ENCODE assay signal across 23 mouse cellular contexts in genomic region chr2:28633136-28633535, GRCm38 (mm10). TPM values are rescaled to one million over a fixed set of nuclear protein-coding genes. Genes with fewer than 3 reads are reported as not detected.
A peak's percentile ranks its signal among the peaks of the same experiment; 100 is the strongest.
DNase-seq lines count a peak whose midpoint lies in the region; ATAC-seq and TF ChIP-seq lines count a peak whose summit lies in the region.
"Had no signal": no experiment of that assay in that cellular context is flagged by ENCODE, and none has a peak within 500 bp of the region (broad histone marks: within the 10 kb centered on the region; RNA-seq: fewer than 3 reads in every experiment).

No protein-coding gene starts in this region.

- no peak overlapping the region for H3K4me2 ChIP-seq in intestine, postnatal 0 days (replicated peaks; ENCODE audit: low read depth)
- H3K4me2 ChIP-seq in intestine, embryonic 15.5 days (replicated peaks): no peak overlapping the region
- H3K4me2 ChIP-seq in lung, postnatal 0 days (replicated peaks; ENCODE audit: low read depth, low read length): no peak overlapping the region
- no peak overlapping the region for H3K4me2 ChIP-seq in stomach, postnatal 0 days (replicated peaks; ENCODE audit: low read depth)
- H3K4me2 ChIP-seq in forebrain, embryonic 16.5 days (ENCODE audit: low read length): no peak overlapping the region
- H3K4me2 ChIP-seq: embryonic facial prominence, embryonic 12.5 days; forebrain, embryonic 13.5 days; heart, embryonic 15.5 days; neural tube, embryonic 13.5 days had no signal

- TF ChIP-seq EP300 in lung, postnatal 0 days (IDR thresholded peaks at IDR 0.05): no peak
- no peak for TF ChIP-seq EP300 in stomach, postnatal 0 days (optimal IDR thresholded peaks at IDR 0.05)

- peak; percentile 56 for TF ChIP-seq CTCF in intestine, postnatal 0 days (IDR thresholded peaks at IDR 0.05; ENCODE audit: low read depth)
- TF ChIP-seq CTCF in lung, postnatal 0 days (IDR thresholded peaks at IDR 0.05): peak; percentile 3; the same call in 1 of the 2 replicates
- TF ChIP-seq CTCF in Patski (IDR thresholded peaks at IDR 0.05): peak; percentile 28
- peak; percentile 36 for TF ChIP-seq CTCF in stomach, postnatal 0 days (IDR thresholded peaks at IDR 0.05; ENCODE audit: low read depth)

- H3K27ac ChIP-seq in intestine, postnatal 0 days (ENCODE audit: low read depth, low read length): peak overlapping the region; percentile 35; the same call in 1 of the 2 replicates
- H3K27ac ChIP-seq in intestine, embryonic 15.5 days: no peak overlapping the region
- H3K27ac ChIP-seq in lung, postnatal 0 days (ENCODE audit: low read length): no peak overlapping the region
- H3K27ac ChIP-seq in stomach, postnatal 0 days (replicated peaks): no peak overlapping the region
- H3K27ac ChIP-seq in forebrain, embryonic 16.5 days (ENCODE audit: low read length): no peak overlapping the region
- H3K27ac ChIP-seq: embryonic facial prominence, embryonic 12.5 days; forebrain, embryonic 13.5 days; heart, embryonic 15.5 days; neural tube, embryonic 13.5 days had no signal

- DNase-seq in lung, postnatal 0 days (ENCODE audit: low spot score): no peak
- no peak for DNase-seq in lung, postnatal 14 days
- no peak for DNase-seq in Patski (ENCODE audit: low read depth, low spot score)
- DNase-seq in stomach, postnatal 0 days (ENCODE audit: low spot score): no peak
- no peak for DNase-seq in left cerebral cortex, adult 18-20 months (ENCODE audit: low spot score in 2 of 2)
- DNase-seq: adrenal gland, postnatal 36 days; cerebellum, adult 8-10 months; gastrocnemius, postnatal 14 days; heart, adult 18-20 months; heart, postnatal 4 days; spleen, adult 18-20 months; thymus, postnatal 36 days had no signal

- POLR2A ChIA-PET in Patski (lab: Charles Lee): interaction anchor here (0.7 kb wide), 1 partner anchor 39 kb away, joined by 6 read pairs; no protein-coding TSS in a partner anchor

- no peak overlapping the region for H3K4me3 ChIP-seq in intestine, postnatal 0 days (ENCODE audit: low read depth, low read length)
- H3K4me3 ChIP-seq in intestine, embryonic 15.5 days (replicated peaks): no peak overlapping the region
- no peak overlapping the region for H3K4me3 ChIP-seq in lung, postnatal 0 days (ENCODE audit: low read depth, low read length)
- H3K4me3 ChIP-seq in stomach, postnatal 0 days (ENCODE audit: low read depth, low read length): no peak overlapping the region
- no peak overlapping the region for H3K4me3 ChIP-seq in forebrain, embryonic 16.5 days (replicated peaks; ENCODE audit: low read length)
- H3K4me3 ChIP-seq: embryonic facial prominence, embryonic 12.5 days; erythroblast, embryonic 14.5 days; forebrain, embryonic 13.5 days; heart, embryonic 15.5 days; neural tube, embryonic 13.5 days had no signal

- 49% methylated on average over 4 of the region's 4 CpGs for WGBS in intestine, postnatal 0 days
- 46% methylated on average over 4 of the region's 4 CpGs for WGBS in intestine, embryonic 15.5 days
- 41% methylated on average over 4 of the region's 4 CpGs for WGBS in lung, postnatal 0 days
- 37% methylated on average over 4 of the region's 4 CpGs for WGBS in stomach, postnatal 0 days
- WGBS in forebrain, embryonic 16.5 days: 54% methylated on average over 4 of the region's 4 CpGs

- in situ Hi-C loops in Patski (cut with MboI; ENCODE audit: low pct_unique_long_range_greater_than_20kb): no loop called here

- CTCF ChIA-PET in Patski (lab: Charles Lee): interaction anchor here (1.0 to 1.3 kb wide), 2 partner anchors 10 to 34 kb away, joined by 3 to 4 read pairs; no protein-coding TSS in a partner anchor

- no peak for ATAC-seq in intestine, postnatal 0 days
- no peak for ATAC-seq in intestine, embryonic 15.5 days
- ATAC-seq in lung, postnatal 0 days: no peak
- ATAC-seq in Patski: no peak
- ATAC-seq in stomach, postnatal 0 days (ENCODE audit: low FRiP score, low TSS enrichment): no peak
- no peak for ATAC-seq in forebrain, embryonic 16.5 days
- ATAC-seq: forebrain, embryonic 13.5 days; hindbrain, embryonic 16.5 days had no signal

- H3K9ac ChIP-seq in intestine, postnatal 0 days (ENCODE audit: low read depth, low read length): no peak overlapping the region
- no peak overlapping the region for H3K9ac ChIP-seq in intestine, embryonic 15.5 days
- no peak overlapping the region for H3K9ac ChIP-seq in lung, postnatal 0 days (replicated peaks; ENCODE audit: low read depth)
- no peak overlapping the region for H3K9ac ChIP-seq in stomach, postnatal 0 days (ENCODE audit: low read length)
- no peak overlapping the region for H3K9ac ChIP-seq in forebrain, embryonic 16.5 days (replicated peaks; ENCODE audit: low read depth, low read length)
- H3K9ac ChIP-seq: embryonic facial prominence, embryonic 12.5 days; forebrain, embryonic 13.5 days; heart, embryonic 15.5 days; neural tube, embryonic 13.5 days had no signal

- H3K27me3 ChIP-seq in intestine, postnatal 0 days (replicated peaks; ENCODE audit: control insufficient read depth, insufficient read depth, low read length): no peaks in the 10 kb centered on the region
- no peaks in the 10 kb centered on the region for H3K27me3 ChIP-seq in intestine, embryonic 15.5 days (replicated peaks)
- H3K27me3 ChIP-seq in lung, postnatal 0 days (replicated peaks; ENCODE audit: insufficient read depth, low read length): no peaks in the 10 kb centered on the region
- H3K27me3 ChIP-seq in Patski: no peaks in the 10 kb centered on the region
- H3K27me3 ChIP-seq in stomach, postnatal 0 days (ENCODE audit: control insufficient read depth, insufficient read depth, low read length): no peaks in the 10 kb centered on the region
- H3K27me3 ChIP-seq in forebrain, embryonic 16.5 days (replicated peaks; ENCODE audit: control insufficient read depth, insufficient read depth, low read length): no peaks in the 10 kb centered on the region
- H3K27me3 ChIP-seq: embryonic facial prominence, embryonic 12.5 days; heart, embryonic 15.5 days; neural tube, embryonic 13.5 days had no signal

- no peaks in the 10 kb centered on the region for H3K9me3 ChIP-seq in intestine, postnatal 0 days (ENCODE audit: control insufficient read depth)
- H3K9me3 ChIP-seq in intestine, embryonic 15.5 days: no peaks in the 10 kb centered on the region
- H3K9me3 ChIP-seq in lung, postnatal 0 days (ENCODE audit: low read length): no peaks in the 10 kb centered on the region
- H3K9me3 ChIP-seq in stomach, postnatal 0 days (ENCODE audit: control insufficient read depth, low read length): no peaks in the 10 kb centered on the region
- H3K9me3 ChIP-seq in forebrain, embryonic 16.5 days (ENCODE audit: control insufficient read depth, low read length): no peaks in the 10 kb centered on the region
- H3K9me3 ChIP-seq: embryonic facial prominence, embryonic 12.5 days; forebrain, embryonic 13.5 days; heart, embryonic 15.5 days; neural tube, embryonic 13.5 days had no signal

- no peaks in the 10 kb centered on the region; the same call in 1 of the 2 replicates for H3K4me1 ChIP-seq in intestine, postnatal 0 days (replicated peaks; ENCODE audit: control insufficient read depth, insufficient read depth, low read length)
- H3K4me1 ChIP-seq in intestine, embryonic 15.5 days (replicated peaks): no peaks in the 10 kb centered on the region
- H3K4me1 ChIP-seq in lung, postnatal 0 days (ENCODE audit: insufficient read depth, low read depth, low read length): no peaks in the 10 kb centered on the region
- H3K4me1 ChIP-seq in stomach, postnatal 0 days (replicated peaks; ENCODE audit: control insufficient read depth, insufficient read depth): no peaks in the 10 kb centered on the region
- H3K4me1 ChIP-seq in forebrain, embryonic 16.5 days (replicated peaks; ENCODE audit: control insufficient read depth, insufficient read depth, low read length): no peaks in the 10 kb centered on the region
- H3K4me1 ChIP-seq: forebrain, embryonic 13.5 days had no signal

- H3K36me3 ChIP-seq in intestine, postnatal 0 days (ENCODE audit: control insufficient read depth, insufficient read depth): no peaks in the 10 kb centered on the region
- no peaks in the 10 kb centered on the region for H3K36me3 ChIP-seq in intestine, embryonic 15.5 days
- no peaks in the 10 kb centered on the region for H3K36me3 ChIP-seq in lung, postnatal 0 days (ENCODE audit: insufficient read depth, low read length)
- H3K36me3 ChIP-seq in stomach, postnatal 0 days (ENCODE audit: control insufficient read depth, insufficient read depth, low read length): no peaks in the 10 kb centered on the region
- H3K36me3 ChIP-seq in forebrain, embryonic 16.5 days (ENCODE audit: control insufficient read depth, insufficient read depth): no peaks in the 10 kb centered on the region
- H3K36me3 ChIP-seq: embryonic facial prominence, embryonic 12.5 days; heart, embryonic 15.5 days; neural tube, embryonic 13.5 days had no signal

RNA-seq across cellular contexts. Expression of gene Tsc1, which starts 7.9 kb away (rescaled TPM):
- polyA plus RNA-seq in intestine, postnatal 0 days (2015; fragmentation: Nextera tagmentation; extraction: Ambion mirVana): 6.5 and 8.2 TPM in 2 replicates
- 16.2 and 16.6 TPM in 2 replicates for polyA plus RNA-seq in intestine, embryonic 15.5 days (2015; fragmentation: Nextera tagmentation; extraction: Ambion mirVana)
- 7.3 and 8.7 TPM in 2 replicates for polyA plus RNA-seq in lung, postnatal 0 days (2015; fragmentation: Nextera tagmentation; extraction: Ambion mirVana)
- 16.8 TPM for polyA plus RNA-seq in Patski (2021)
- polyA plus RNA-seq in stomach, postnatal 0 days (2015; fragmentation: Nextera tagmentation; extraction: Ambion mirVana): 4.9 and 5.1 TPM in 2 replicates
- 32.7 and 42.7 TPM in 2 replicates for polyA plus RNA-seq in forebrain, embryonic 16.5 days (2015; fragmentation: Nextera tagmentation; extraction: Ambion mirVana)
- 10 to 100 TPM; 54.4 to 58.4 TPM for total RNA-seq in left cerebral cortex, adult 18-20 months (2021)

RNA-seq across cellular contexts. Expression of gene Gfi1b, which starts 11.4 kb away (rescaled TPM):
- 0.34 TPM in 1 of 2 replicates, not detected in the other for polyA plus RNA-seq in intestine, postnatal 0 days (2015; fragmentation: Nextera tagmentation; extraction: Ambion mirVana)
- 1.1 and 1.5 TPM in 2 replicates for polyA plus RNA-seq in intestine, embryonic 15.5 days (2015; fragmentation: Nextera tagmentation; extraction: Ambion mirVana)
- 0.94 and 1.0 TPM in 2 replicates for polyA plus RNA-seq in lung, postnatal 0 days (2015; fragmentation: Nextera tagmentation; extraction: Ambion mirVana)
- polyA plus RNA-seq in Patski (2021): not detected
- polyA plus RNA-seq in stomach, postnatal 0 days (2015; fragmentation: Nextera tagmentation; extraction: Ambion mirVana): 0.07 and 0.40 TPM in 2 replicates
- not detected in 2 replicates for polyA plus RNA-seq in forebrain, embryonic 16.5 days (2015; fragmentation: Nextera tagmentation; extraction: Ambion mirVana)
- not detected for total RNA-seq in left cerebral cortex, adult 18-20 months (2021)
- total RNA-seq: adrenal gland, postnatal 36 days; gastrocnemius, postnatal 14 days; heart, adult 18-20 months; heart, postnatal 4 days; layer of hippocampus, postnatal 10 days had no signal
- polyA plus RNA-seq: C2C12; hindbrain, embryonic 16.5 days had no signal

RNA-seq across cellular contexts. Expression of gene Gtf3c5, which starts 49.6 kb away (rescaled TPM):
- polyA plus RNA-seq in intestine, postnatal 0 days (2015; fragmentation: Nextera tagmentation; extraction: Ambion mirVana): 8.4 and 8.9 TPM in 2 replicates
- 31.8 and 33.8 TPM in 2 replicates for polyA plus RNA-seq in intestine, embryonic 15.5 days (2015; fragmentation: Nextera tagmentation; extraction: Ambion mirVana)
- 15.8 and 18.9 TPM in 2 replicates for polyA plus RNA-seq in lung, postnatal 0 days (2015; fragmentation: Nextera tagmentation; extraction: Ambion mirVana)
- 30.5 TPM for polyA plus RNA-seq in Patski (2021)
- polyA plus RNA-seq in stomach, postnatal 0 days (2015; fragmentation: Nextera tagmentation; extraction: Ambion mirVana): 13.1 and 14.0 TPM in 2 replicates
- polyA plus RNA-seq in forebrain, embryonic 16.5 days (2015; fragmentation: Nextera tagmentation; extraction: Ambion mirVana): 40.5 and 43.3 TPM in 2 replicates
- 10 to 100 TPM; 19.1 to 19.4 TPM for total RNA-seq in left cerebral cortex, adult 18-20 months (2021)

Comparison
In these comparisons a context has a peak if more than half of its experiments do, and no peak if none do; other contexts are left out.
1. CTCF ChIP-seq: peak in every context shown above with its lines; median percentile 56 in intestine, postnatal 0 days; 36 in stomach, postnatal 0 days; 28 in Patski; 3 in lung, postnatal 0 days.